Mouse (Mus musculus): ENCODE data around the gene Col26a1.

DNA sequence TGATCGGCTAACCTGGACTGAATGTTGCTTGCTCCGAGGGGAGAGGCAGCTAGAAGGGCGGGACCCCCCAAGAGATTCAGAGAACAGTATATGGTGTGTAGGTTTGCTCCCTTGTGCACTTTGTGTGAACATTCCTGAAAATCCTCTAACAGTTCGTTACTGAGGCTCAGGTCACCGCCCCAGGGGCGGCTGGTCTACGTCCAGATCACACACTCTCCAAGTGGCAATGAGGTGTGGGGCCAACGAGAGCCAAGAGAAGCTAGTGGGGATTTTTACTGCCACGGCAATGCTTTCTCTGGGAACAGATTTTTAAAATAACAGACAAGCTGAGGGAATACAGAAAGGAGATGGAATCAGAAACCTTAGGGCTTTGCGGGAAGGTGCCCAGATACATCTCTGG, 8.7 kb downstream of the Col26a1 start:
- no peak for TF ChIP-seq POLR2A (IDR thresholded peaks at IDR 0.05; ENCODE audit: insufficient read length, low read depth)
- no peak for TF ChIP-seq REST (IDR thresholded peaks at IDR 0.05; ENCODE audit: insufficient read depth, insufficient read length)
- TF ChIP-seq MAX (IDR thresholded peaks at IDR 0.05; ENCODE audit: low read depth): no peak
- TF ChIP-seq E2F4 (IDR thresholded peaks at IDR 0.05; ENCODE audit: insufficient read depth): no peak
- TF ChIP-seq MYOG (IDR thresholded peaks at IDR 0.05; ENCODE audit: control insufficient read depth in 1 of 3, insufficient read depth in 1 of 3, insufficient read length in 2 of 3, low read depth in 2 of 3): no peak
- no peak for TF ChIP-seq TCF12 (IDR thresholded peaks at IDR 0.05; ENCODE audit: insufficient read depth, poor library complexity, severe bottlenecking)
- TF ChIP-seq CEBPB (IDR thresholded peaks at IDR 0.05; ENCODE audit: insufficient read depth, poor library complexity, severe bottlenecking): no peak
- TF ChIP-seq POLR2AphosphoS2 (IDR thresholded peaks at IDR 0.05; ENCODE audit: insufficient read length, low read depth): no peak
- no peak for TF ChIP-seq MYOD1 (IDR thresholded peaks at IDR 0.05; ENCODE audit: control insufficient read depth in 1 of 3, insufficient read length in 2 of 3, low read depth in 2 of 3)
- no peak for TF ChIP-seq USF1 (IDR thresholded peaks at IDR 0.05; ENCODE audit: low read depth)

Measured in myocyte (in vitro differentiated cells).